Mouse (Mus musculus): Measurements from ENCODE around the gene Tfdp1. TPM values are rescaled to one million over a fixed set of nuclear protein-coding genes. Genes with fewer than 3 reads are reported as not detected.

Gene Tfdp1
- total RNA-seq, 2 experiments from 2014 or later, result 59.4 to 65.9 TPM

DNA sequence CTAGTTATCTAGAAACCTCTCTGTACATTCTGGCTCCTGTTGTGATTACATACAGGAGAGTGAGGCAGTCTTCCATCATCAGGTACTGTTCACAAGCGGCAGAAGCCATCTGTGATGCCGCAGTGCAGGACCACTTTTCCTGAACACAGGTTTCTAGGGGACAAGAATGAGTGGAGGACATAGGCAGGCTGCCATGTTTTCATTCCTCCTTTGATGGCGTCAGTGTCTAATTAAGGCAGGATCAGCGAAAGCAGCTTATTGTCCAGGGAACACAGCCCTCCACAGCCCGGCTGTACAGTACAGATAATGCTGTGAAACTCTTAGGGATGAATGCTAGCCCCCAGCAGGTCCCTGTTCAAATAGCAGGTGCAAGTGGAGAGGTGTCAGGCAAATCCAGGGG, 67.5 kb downstream of the Tfdp1 start:
- intact Hi-C loops (cut with DNase I), result no loop called here
- DNase-seq (ENCODE audit: low spot score in 2 of 2), result no peak

DNA sequence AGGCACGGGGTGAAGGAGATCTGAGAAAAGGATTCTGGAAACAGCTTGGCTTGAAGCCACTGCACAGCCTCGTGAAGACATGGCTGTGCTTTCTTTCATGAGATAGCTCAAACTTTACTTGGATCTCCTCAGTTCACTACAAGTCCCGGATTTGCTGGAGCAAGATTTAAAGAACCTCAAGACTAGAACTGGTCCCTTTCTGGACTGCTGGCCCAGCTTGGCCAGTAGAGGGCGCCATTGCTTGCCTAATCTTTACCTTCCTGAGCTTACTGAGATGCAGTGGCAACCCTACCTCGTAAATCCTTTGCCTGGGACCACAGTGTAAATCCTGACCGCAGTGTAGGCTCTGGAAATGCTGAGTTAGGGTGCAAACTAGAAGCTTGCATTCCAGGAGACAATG, 73.0 kb downstream of the Tfdp1 start:
- DNase-seq (ENCODE audit: low spot score in 2 of 2), result peak; percentile 78 to 83
- intact Hi-C loops (cut with DNase I), result loop anchor here (5.0 kb wide), 2 partner anchors 136 to 346 kb away; partner anchors contain the start of gene Cdc16

DNA sequence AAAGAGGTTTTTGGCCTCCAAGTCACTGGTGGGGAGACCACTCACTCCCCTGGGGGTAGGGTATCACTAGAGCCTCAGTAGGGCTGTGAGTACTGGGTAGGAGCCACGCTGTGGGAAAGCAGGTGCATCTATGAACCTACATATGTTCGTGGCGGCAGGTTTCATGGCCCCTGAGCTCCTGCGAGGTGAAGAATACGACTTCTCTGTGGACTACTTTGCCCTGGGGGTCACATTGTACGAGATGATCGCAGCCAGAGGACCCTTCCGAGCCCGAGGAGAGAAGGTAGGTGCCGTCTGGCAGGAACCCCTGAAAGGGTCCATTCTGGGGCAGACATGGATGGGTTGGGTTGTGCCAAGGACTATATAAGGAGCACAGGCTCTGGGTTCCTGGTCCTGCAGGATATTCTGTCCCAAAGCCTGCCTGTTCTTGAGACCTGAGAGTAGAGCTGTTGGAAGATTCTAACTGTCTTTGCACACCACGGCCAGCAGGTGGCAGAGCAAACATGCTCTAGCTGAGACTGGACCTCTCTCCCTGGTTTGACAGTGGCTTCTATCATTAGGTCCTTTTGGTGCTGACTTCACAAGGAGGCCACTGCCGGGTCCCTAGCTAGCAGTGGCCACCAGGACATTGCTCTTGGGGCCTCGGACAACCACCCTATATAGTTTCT, 74.5 kb downstream of the Tfdp1 start:
- intact Hi-C loops (cut with DNase I), result loop anchor here (2.0 to 5.0 kb wide), 3 partner anchors 50 to 344 kb away; partner anchors contain the start of gene Cdc16

DNA sequence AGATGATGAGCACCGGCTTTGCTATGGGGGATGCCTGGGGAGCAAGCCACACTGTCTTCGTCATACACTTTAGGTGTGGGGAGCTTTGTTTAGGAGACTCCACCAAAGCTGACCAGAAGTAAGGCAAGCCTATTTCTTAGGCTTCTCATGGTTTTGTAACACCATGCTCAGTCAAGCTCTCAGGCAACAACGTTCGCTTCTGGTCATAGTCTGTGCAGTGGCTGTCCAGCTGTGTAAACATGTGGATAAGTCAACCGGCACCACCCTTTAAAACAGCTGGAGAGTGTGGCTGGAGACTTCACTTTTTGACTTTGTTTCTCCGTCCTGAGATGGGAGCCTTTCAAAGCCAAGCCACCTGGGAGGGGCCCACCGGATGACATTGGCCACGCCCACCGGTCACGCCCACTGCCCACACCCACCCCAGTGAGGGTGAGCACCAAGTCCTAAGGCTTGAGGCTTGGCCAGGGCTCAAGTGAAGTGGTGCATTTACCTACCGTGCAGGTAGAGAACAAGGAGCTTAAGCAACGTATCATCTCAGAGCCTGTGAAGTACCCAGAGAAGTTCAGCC, 75.4 kb downstream of the Tfdp1 start:
- intact Hi-C loops (cut with DNase I), result loop anchor here (2.0 to 5.0 kb wide), 3 partner anchors 49 to 343 kb away; partner anchors contain the start of gene Cdc16
- no peak for DNase-seq (ENCODE audit: low spot score in 2 of 2)

More for the DNA sequence above, 74.5 kb downstream of the Tfdp1 start:
- peak; percentile 43 to 59 for DNase-seq (ENCODE audit: low spot score in 2 of 2)

DNA sequence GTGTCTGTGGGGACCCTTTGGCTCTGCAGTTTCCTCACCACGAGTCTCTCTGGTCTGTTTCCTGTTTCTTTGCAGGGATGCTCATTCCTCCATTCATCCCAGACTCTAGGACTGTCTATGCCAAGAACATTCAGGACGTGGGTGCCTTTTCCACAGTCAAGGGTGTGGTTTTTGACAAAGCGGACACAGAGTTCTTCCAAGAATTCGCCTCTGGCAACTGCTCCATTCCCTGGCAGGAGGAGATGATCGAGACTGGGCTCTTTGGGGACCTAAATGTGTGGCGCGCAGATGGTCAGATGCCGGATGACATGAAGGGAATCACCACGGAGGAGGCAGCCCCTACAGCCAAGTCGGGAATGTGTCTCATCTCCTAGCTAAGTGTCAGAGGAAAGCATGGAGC, 77.3 kb downstream of the Tfdp1 start:
- intact Hi-C loops (cut with DNase I), result no loop called here

DNA sequence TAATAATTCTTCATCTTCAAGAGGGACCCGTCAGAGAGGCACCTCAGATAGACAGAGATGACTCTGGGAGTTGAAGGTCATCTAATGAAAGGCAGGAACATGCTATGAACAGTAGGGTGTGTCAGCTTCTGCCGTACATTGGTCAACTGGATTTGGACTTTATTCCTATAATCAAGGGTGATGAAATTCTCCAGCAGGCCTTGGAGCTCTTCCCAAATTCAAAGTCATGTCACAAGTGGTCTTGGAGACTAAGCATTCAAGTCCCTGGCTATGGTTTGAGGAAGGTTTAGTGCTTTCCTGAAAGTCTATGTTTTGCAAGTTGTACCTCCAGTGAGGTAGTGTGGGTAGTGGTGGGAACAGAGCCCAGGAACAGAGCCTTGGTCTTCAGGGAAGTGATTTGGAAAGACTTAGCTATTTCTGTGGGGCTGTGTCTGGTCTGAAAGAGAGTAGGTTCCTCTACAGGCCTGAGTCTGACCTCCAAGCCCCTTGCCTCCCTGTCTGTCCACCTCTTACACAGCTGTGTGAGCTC, 80.6 kb downstream of the Tfdp1 start:
- intact Hi-C loops (cut with DNase I), result no loop called here
- no peak for DNase-seq (ENCODE audit: low spot score in 2 of 2)

More for the DNA sequence above, 77.3 kb downstream of the Tfdp1 start:
- peak in 1 of 2 experiments; percentile 20 for DNase-seq (ENCODE audit: low spot score in 2 of 2)

DNA sequence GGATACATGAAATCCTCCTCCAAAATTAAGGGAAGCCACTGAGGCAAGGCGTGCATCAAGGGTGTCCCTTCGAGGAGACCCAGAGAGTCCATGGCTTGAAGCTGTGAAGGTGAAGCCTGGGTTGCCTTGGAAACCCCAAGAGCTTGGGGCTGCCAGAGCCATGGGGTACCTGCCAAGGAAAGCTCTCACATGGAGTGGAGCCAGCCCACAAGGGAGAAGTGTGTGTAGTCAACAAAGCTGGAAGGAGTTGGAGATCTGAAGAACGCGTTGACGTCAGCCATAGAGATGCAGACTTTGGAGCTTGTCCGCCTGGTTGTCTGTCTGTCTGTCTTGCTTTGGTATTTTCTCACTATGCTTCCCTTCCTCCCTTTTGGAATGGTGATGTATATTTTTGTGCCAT, 82.4 kb downstream of the Tfdp1 start:
- peak; percentile 26 to 52 for DNase-seq (ENCODE audit: low spot score in 2 of 2)
- intact Hi-C loops (cut with DNase I), result no loop called here

DNA sequence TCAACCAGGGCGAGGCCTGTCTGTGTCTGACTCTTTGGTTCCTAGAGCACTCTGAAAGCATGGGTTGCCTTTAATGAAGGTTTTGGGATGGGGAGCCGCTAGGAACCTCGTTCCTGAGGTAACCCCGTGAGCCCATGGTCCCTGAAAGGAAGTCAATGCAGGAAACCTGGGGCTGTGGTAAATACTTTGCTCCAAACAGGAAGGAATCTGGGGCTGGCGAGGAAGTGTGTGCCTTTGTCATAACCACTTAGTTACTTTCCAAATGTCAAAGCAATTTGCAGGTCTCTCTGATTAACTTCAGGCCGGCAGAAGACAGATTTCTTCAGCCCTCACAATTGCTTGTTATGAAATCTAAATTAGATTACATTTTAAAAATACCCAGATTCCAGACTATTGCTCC, 88.8 kb downstream of the Tfdp1 start:
- intact Hi-C loops (cut with DNase I), result no loop called here
- DNase-seq (ENCODE audit: low spot score in 2 of 2), result no peak

Other genes with a start within 250 kb of the Tfdp1 start
- 10 to 100 TPM; 26.6 to 29.0 TPM for gene Pcid2, start 233.3 kb upstream of the Tfdp1 start, total RNA-seq (2021)
- 10 to 100 TPM; 56.2 to 59.6 TPM for gene Cul4a, start 233.1 kb upstream of the Tfdp1 start, total RNA-seq (2021)
- 100 to 1,000 TPM; 307 to 320 TPM for gene Lamp1, start 179.6 kb upstream of the Tfdp1 start, total RNA-seq (2021)
- 1 to 10 TPM; 4.8 to 6.6 TPM for gene Grtp1, start 138.1 kb upstream of the Tfdp1 start, total RNA-seq (2021)
- gene Adprhl1, start 84.6 kb upstream of the Tfdp1 start, total RNA-seq (2021), result 1 to 10 TPM; 1.3 to 2.8 TPM
- 10 to 100 TPM; 27.7 to 31.2 TPM for gene Dcun1d2, start 50.6 kb upstream of the Tfdp1 start, total RNA-seq (2021)
- gene Tmco3, start 50.6 kb upstream of the Tfdp1 start, total RNA-seq (2021), result 10 to 100 TPM; 46.9 to 53.1 TPM
- not detected for gene Atp4b, start 58.1 kb downstream of the Tfdp1 start, total RNA-seq (2021)
- not detected for gene Grk1, start 66.3 kb downstream of the Tfdp1 start, total RNA-seq (2021)
- 1 to 10 TPM; 4.9 to 8.2 TPM for gene Tmem255b, start 96.4 kb downstream of the Tfdp1 start, total RNA-seq (2021)
- 100 to 1,000 TPM; 115 to 126 TPM for gene Gas6, start 155.7 kb downstream of the Tfdp1 start, total RNA-seq (2021)
- not detected for gene 1700029H14Rik, start 223.7 kb downstream of the Tfdp1 start, total RNA-seq (2021)

Data from left cerebral cortex, postnatal 14 days (tissue).